Mouse (Mus musculus): Measurements from ENCODE around the gene Usp12.

GRCm38 (mm10) chr5:146700099-146700498 is 94.7 kb downstream of the Usp12 start:
- TF ChIP-seq CTCF (IDR thresholded peaks at IDR 0.05; ENCODE audit: low read depth, low read length) (no peak), GATA1 (IDR thresholded peaks at IDR 0.05; ENCODE audit: borderline replicate concordance, low read length) (no peak), GATA2 (IDR thresholded peaks at IDR 0.05; ENCODE audit: borderline replicate concordance, low read depth, low read length) (no peak)

All from G1E (cell line).